Mouse (Mus musculus): ENCODE measurements around the gene Psme1.

DNA sequence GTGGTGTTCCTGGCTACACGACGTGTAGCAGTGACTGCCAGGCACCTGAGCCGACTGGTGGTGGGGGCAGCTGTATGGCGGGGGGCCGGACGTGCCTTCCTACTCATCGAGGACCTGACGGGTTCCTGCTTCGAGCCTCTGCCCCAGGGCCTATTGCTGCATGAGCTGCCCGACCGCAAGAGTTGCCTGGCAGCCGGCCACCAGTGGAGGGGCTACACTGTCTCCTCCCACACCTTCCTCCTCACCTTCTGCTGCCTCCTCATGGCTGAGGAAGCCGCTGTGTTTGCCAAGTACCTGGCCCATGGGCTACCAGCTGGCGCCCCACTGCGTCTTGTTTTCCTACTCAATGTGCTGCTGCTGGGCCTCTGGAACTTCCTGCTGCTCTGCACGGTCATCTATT is 1.5 kb upstream of the Psme1 start:
- TF ChIP-seq CTCF (IDR thresholded peaks at IDR 0.05; ENCODE audit: low read depth) = no peak
- no peak for TF ChIP-seq EP300 (IDR thresholded peaks at IDR 0.05; ENCODE audit: low read depth)

Data from liver, embryonic 14.5 days (tissue).